ENCODE assay signal across 13 mouse cellular contexts in genomic region chr7:29294111-29294761, GRCm38 (mm10). TPM values are rescaled to one million over a fixed set of nuclear protein-coding genes. Genes with fewer than 3 reads are reported as not detected.
DNase-seq lines count a peak whose midpoint lies in the region; ATAC-seq and TF ChIP-seq lines count a peak whose summit lies in the region.
"Had no signal": no experiment of that assay in that cellular context is flagged by ENCODE, and none has a peak within 500 bp of the region (broad histone marks: within the 10 kb centered on the region; RNA-seq: fewer than 3 reads in every experiment).

No protein-coding gene starts in this region.

- TF ChIP-seq CTCF in gastrocnemius, adult 2 months (IDR thresholded peaks at IDR 0.05) = no peak
- TF ChIP-seq CTCF in E14TG2a.4 (conservative IDR thresholded peaks at IDR 0.05; ENCODE audit: low read length) = no peak

- no peak for DNase-seq in gastrocnemius, adult 2 months
- no peak for DNase-seq in gastrocnemius, postnatal 14 days
- DNase-seq in lung, postnatal 14 days = no peak
- no peak for DNase-seq in frontal cortex, adult 2 months (ENCODE audit: extremely low spot score in 1 of 2, low spot score in 1 of 2)
- DNase-seq: adrenal gland, adult 8-10 months; thymus, postnatal 4 days had no signal

- H3K4me1 ChIP-seq in lung, embryonic 15.5 days = peaks cover 34% of the 10 kb centered on the region
- H3K4me1 ChIP-seq in E14TG2a.4 (replicated peaks; ENCODE audit: low read depth, low read length) = peaks cover 72% of the 10 kb centered on the region

- no peak overlapping the region for H3K9ac ChIP-seq in lung, embryonic 15.5 days
- H3K9ac ChIP-seq: embryonic facial prominence, embryonic 15.5 days; liver, embryonic 15.5 days had no signal

- H3K36me3 ChIP-seq in lung, embryonic 15.5 days = no peaks in the 10 kb centered on the region
- peaks cover 15% of the 10 kb centered on the region for H3K36me3 ChIP-seq in E14TG2a.4 (ENCODE audit: insufficient read depth, low read length)
- H3K36me3 ChIP-seq: embryonic facial prominence, embryonic 15.5 days; liver, embryonic 15.5 days had no signal

- intact Hi-C loops in gastrocnemius, adult 2 months (cut with DNase I) = no loop called here
- intact Hi-C loops in gastrocnemius, postnatal 14 days (cut with DNase I; ENCODE audit: low total_unique reads) = loop anchor here (2.0 kb wide), 1 partner anchor 47 kb away; no protein-coding TSS in a partner anchor

- WGBS in lung, embryonic 15.5 days = 64% methylated on average over 13 of the region's 13 CpGs

- no peak overlapping the region for H3K4me3 ChIP-seq in gastrocnemius, adult 2 months
- no peak overlapping the region for H3K4me3 ChIP-seq in lung, embryonic 15.5 days
- peak overlapping the region; percentile 58 for H3K4me3 ChIP-seq in E14TG2a.4 (replicated peaks; ENCODE audit: low read length)
- H3K4me3 ChIP-seq: embryonic facial prominence, embryonic 15.5 days; liver, embryonic 15.5 days had no signal

- H3K27me3 ChIP-seq in lung, embryonic 15.5 days = no peaks in the 10 kb centered on the region
- H3K27me3 ChIP-seq in E14TG2a.4 (ENCODE audit: insufficient read depth, low read length) = peaks cover 4% of the 10 kb centered on the region; the same call in 1 of the 2 replicates
- H3K27me3 ChIP-seq: embryonic facial prominence, embryonic 15.5 days had no signal

- no peak overlapping the region for H3K4me2 ChIP-seq in lung, embryonic 15.5 days
- H3K4me2 ChIP-seq: embryonic facial prominence, embryonic 15.5 days; liver, embryonic 15.5 days had no signal

- no peaks in the 10 kb centered on the region for H3K9me3 ChIP-seq in lung, embryonic 15.5 days
- H3K9me3 ChIP-seq in E14TG2a.4 (ENCODE audit: low read length) = no peaks in the 10 kb centered on the region
- H3K9me3 ChIP-seq: embryonic facial prominence, embryonic 15.5 days; liver, embryonic 15.5 days had no signal

- no peak for ATAC-seq in lung, embryonic 15.5 days (ENCODE audit: borderline replicate concordance, extremely low read depth, low FRiP score, low TSS enrichment)
- peak; percentile 40; the same call in 1 of the 2 replicates for ATAC-seq in granulocyte monocyte progenitor cell, adult 5-6 weeks (replicated peaks; ENCODE audit: poor library complexity, severe bottlenecking)
- no peak for ATAC-seq in megakaryocyte-erythroid progenitor cell, adult 5-6 weeks (replicated peaks; ENCODE audit: low FRiP score, low TSS enrichment, poor library complexity, severe bottlenecking)

- H3K27ac ChIP-seq in gastrocnemius, adult 2 months = peak overlapping the region; percentile 83
- H3K27ac ChIP-seq in lung, embryonic 15.5 days = peak overlapping the region; percentile 95
- H3K27ac ChIP-seq: embryonic facial prominence, embryonic 15.5 days; liver, embryonic 15.5 days had no signal

RNA-seq across cellular contexts. Expression of gene Ppp1r14a, which starts 5.1 kb away (rescaled TPM):
- total RNA-seq in gastrocnemius, adult 2 months (2021) = 1 to 10 TPM; 3.8 to 4.5 TPM
- 10 to 100 TPM in 1 of 2 experiments, 1 to 10 TPM in 1; 9.4 to 11.6 TPM for total RNA-seq in gastrocnemius, postnatal 14 days (2021)
- polyA plus RNA-seq in lung, embryonic 15.5 days (2015; fragmentation: Nextera tagmentation; extraction: Ambion mirVana) = 148 and 159 TPM in 2 replicates
- total RNA-seq in granulocyte monocyte progenitor cell, adult 5-6 weeks (2014; fragmentation: Nextera tagmentation) = not detected in 2 replicates
- not detected in 2 replicates for total RNA-seq in granulocyte monocyte progenitor cell, adult 5-6 weeks (2017)
- 22.1 and 26.9 TPM in 2 replicates for polyA plus RNA-seq in frontal cortex, adult 2 months (2012; rRNA removed)
- not detected in 2 replicates for total RNA-seq in megakaryocyte-erythroid progenitor cell, adult 5-6 weeks (2014; fragmentation: Nextera tagmentation)
- total RNA-seq in megakaryocyte-erythroid progenitor cell, adult 5-6 weeks (2017) = not detected in 2 replicates

RNA-seq across cellular contexts. Expression of gene Dpf1, which starts 9.5 kb away (rescaled TPM):
- 1 to 10 TPM in 1 of 2 experiments, under 1 TPM in 1; 0.86 to 2.6 TPM for total RNA-seq in gastrocnemius, adult 2 months (2021)
- total RNA-seq in gastrocnemius, postnatal 14 days (2021) = 1 to 10 TPM; 2.7 to 4.5 TPM
- 12.8 and 13.7 TPM in 2 replicates for polyA plus RNA-seq in lung, embryonic 15.5 days (2015; fragmentation: Nextera tagmentation; extraction: Ambion mirVana)
- total RNA-seq in granulocyte monocyte progenitor cell, adult 5-6 weeks (2014; fragmentation: Nextera tagmentation) = not detected in 2 replicates
- 0.22 TPM in 1 of 2 replicates, not detected in the other for total RNA-seq in granulocyte monocyte progenitor cell, adult 5-6 weeks (2017)
- polyA plus RNA-seq in frontal cortex, adult 2 months (2012; rRNA removed) = 90.5 and 91.9 TPM in 2 replicates
- total RNA-seq in megakaryocyte-erythroid progenitor cell, adult 5-6 weeks (2014; fragmentation: Nextera tagmentation) = 2.5 and 2.9 TPM in 2 replicates
- 0.19 and 14.6 TPM in 2 replicates for total RNA-seq in megakaryocyte-erythroid progenitor cell, adult 5-6 weeks (2017)

RNA-seq across cellular contexts. Expression of gene Spint2, which starts 12.5 kb away (rescaled TPM):
- total RNA-seq in gastrocnemius, adult 2 months (2021) = 1 to 10 TPM; 4.7 to 6.0 TPM
- 1 to 10 TPM; 5.5 to 6.4 TPM for total RNA-seq in gastrocnemius, postnatal 14 days (2021)
- 325 and 332 TPM in 2 replicates for polyA plus RNA-seq in lung, embryonic 15.5 days (2015; fragmentation: Nextera tagmentation; extraction: Ambion mirVana)
- total RNA-seq in granulocyte monocyte progenitor cell, adult 5-6 weeks (2014; fragmentation: Nextera tagmentation) = 45.1 and 55.0 TPM in 2 replicates
- total RNA-seq in granulocyte monocyte progenitor cell, adult 5-6 weeks (2017) = 24.4 and 29.9 TPM in 2 replicates
- polyA plus RNA-seq in frontal cortex, adult 2 months (2012; rRNA removed) = 20.3 and 21.4 TPM in 2 replicates
- 34.9 and 39.2 TPM in 2 replicates for total RNA-seq in megakaryocyte-erythroid progenitor cell, adult 5-6 weeks (2014; fragmentation: Nextera tagmentation)
- 28.1 and 35.4 TPM in 2 replicates for total RNA-seq in megakaryocyte-erythroid progenitor cell, adult 5-6 weeks (2017)

RNA-seq across cellular contexts. Expression of gene 2200002D01Rik, which starts 46.0 kb away (rescaled TPM):
- under 1 TPM; 0.64 to 0.81 TPM for total RNA-seq in gastrocnemius, adult 2 months (2021)
- 1 to 10 TPM in 1 of 2 experiments, under 1 TPM in 1; 0.59 to 1.2 TPM for total RNA-seq in gastrocnemius, postnatal 14 days (2021)
- 13.1 and 14.4 TPM in 2 replicates for polyA plus RNA-seq in lung, embryonic 15.5 days (2015; fragmentation: Nextera tagmentation; extraction: Ambion mirVana)
- not detected in 2 replicates for total RNA-seq in granulocyte monocyte progenitor cell, adult 5-6 weeks (2014; fragmentation: Nextera tagmentation)
- 0.99 TPM in 1 of 2 replicates, not detected in the other for total RNA-seq in granulocyte monocyte progenitor cell, adult 5-6 weeks (2017)
- 0.34 and 0.40 TPM in 2 replicates for polyA plus RNA-seq in frontal cortex, adult 2 months (2012; rRNA removed)
- total RNA-seq in megakaryocyte-erythroid progenitor cell, adult 5-6 weeks (2014; fragmentation: Nextera tagmentation) = 0.74 and 0.98 TPM in 2 replicates
- 5.6 TPM in 1 of 2 replicates, not detected in the other for total RNA-seq in megakaryocyte-erythroid progenitor cell, adult 5-6 weeks (2017)
- total RNA-seq: midbrain, postnatal 0 days had no signal

RNA-seq across cellular contexts. Expression of gene Yif1b, which starts 56.1 kb away (rescaled TPM):
- total RNA-seq in gastrocnemius, adult 2 months (2021) = 10 to 100 TPM; 35.9 to 46.6 TPM
- total RNA-seq in gastrocnemius, postnatal 14 days (2021) = 10 to 100 TPM; 49.4 to 56.8 TPM
- polyA plus RNA-seq in lung, embryonic 15.5 days (2015; fragmentation: Nextera tagmentation; extraction: Ambion mirVana) = 133 and 134 TPM in 2 replicates
- total RNA-seq in granulocyte monocyte progenitor cell, adult 5-6 weeks (2014; fragmentation: Nextera tagmentation) = 57.1 and 86.7 TPM in 2 replicates
- total RNA-seq in granulocyte monocyte progenitor cell, adult 5-6 weeks (2017) = 33.1 and 33.4 TPM in 2 replicates
- 61.8 and 66.5 TPM in 2 replicates for polyA plus RNA-seq in frontal cortex, adult 2 months (2012; rRNA removed)
- total RNA-seq in megakaryocyte-erythroid progenitor cell, adult 5-6 weeks (2014; fragmentation: Nextera tagmentation) = 32.2 and 50.7 TPM in 2 replicates
- 11.4 and 23.5 TPM in 2 replicates for total RNA-seq in megakaryocyte-erythroid progenitor cell, adult 5-6 weeks (2017)

Comparison
In these comparisons a context has a peak if more than half of its experiments do, and no peak if none do; other contexts are left out.
1. RNA of gene Ppp1r14a, which starts 5.1 kb away (total RNA-seq): 9.4 to 11.6 TPM in gastrocnemius, postnatal 14 days and 3.8 to 4.5 TPM in gastrocnemius, adult 2 months; not detected in granulocyte monocyte progenitor cell, adult 5-6 weeks and not detected in megakaryocyte-erythroid progenitor cell, adult 5-6 weeks; every median in the first group is over 4 times any median in the second.